Mouse (Mus musculus): ENCODE measurements around the gene Rln3. TPM values are rescaled to one million over a fixed set of nuclear protein-coding genes. Genes with fewer than 3 reads are reported as not detected.

The Rln3 gene
- polyA plus RNA-seq (2012; fragmentation: generic; extraction: Trizol), result not detected

DNA sequence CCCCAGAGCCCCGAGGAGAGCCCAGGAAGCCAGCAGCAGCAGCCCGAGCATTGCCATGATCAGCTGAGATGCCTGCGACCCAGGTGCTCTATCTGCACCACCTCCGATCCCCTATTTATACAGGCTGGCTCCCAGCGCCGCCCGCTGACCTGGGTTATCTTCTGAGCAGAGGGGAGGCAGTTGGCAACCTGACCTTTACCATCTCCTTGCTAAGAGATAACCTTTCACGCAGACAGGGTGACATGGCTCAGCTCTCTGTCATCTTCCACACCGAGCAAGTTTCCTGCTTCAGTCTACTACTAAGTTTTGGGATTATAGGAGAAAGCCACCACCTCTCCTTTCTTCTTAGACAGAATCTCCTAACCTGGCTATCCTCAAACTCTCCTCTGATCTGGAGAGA lies at the start of gene Rln3:
Rln3 (minus strand) TSS at position 101 of the 400 bp plus-strand sequence.
- no peaks in the 10 kb centered on the region for H3K79me2 ChIP-seq (ENCODE audit: control insufficient read depth, insufficient read depth)
- no peaks in the 10 kb centered on the region for H3K27me3 ChIP-seq (ENCODE audit: control insufficient read depth, insufficient read depth, insufficient read length)
- no peak within 1 kb of the TSS for H3ac ChIP-seq (ENCODE audit: control insufficient read depth, insufficient read length)
- no peak within 1 kb of the TSS for H3K4me3 ChIP-seq
- TF ChIP-seq MYOG (IDR thresholded peaks at IDR 0.05; ENCODE audit: control insufficient read depth in 1 of 3, insufficient read depth in 1 of 3, insufficient read length in 2 of 3, low read depth in 2 of 3) (no peak), USF1 (IDR thresholded peaks at IDR 0.05; ENCODE audit: low read depth) (no peak), SRF (IDR thresholded peaks at IDR 0.05; ENCODE audit: control insufficient read depth, insufficient read length, low read depth) (no peak), MYOD1 (IDR thresholded peaks at IDR 0.05; ENCODE audit: control insufficient read depth in 1 of 3, insufficient read length in 2 of 3, low read depth in 2 of 3) (no peak), CEBPB (IDR thresholded peaks at IDR 0.05; ENCODE audit: insufficient read depth, poor library complexity, severe bottlenecking) (no peak), MAX (IDR thresholded peaks at IDR 0.05; ENCODE audit: low read depth) (no peak), REST (IDR thresholded peaks at IDR 0.05; ENCODE audit: insufficient read depth, insufficient read length) (no peak), POLR2AphosphoS2 (IDR thresholded peaks at IDR 0.05; ENCODE audit: insufficient read length, low read depth) (no peak), TCF3 (IDR thresholded peaks at IDR 0.05; ENCODE audit: insufficient read length, low read depth) (no peak), TCF12 (IDR thresholded peaks at IDR 0.05; ENCODE audit: insufficient read depth, poor library complexity, severe bottlenecking) (no peak), E2F4 (IDR thresholded peaks at IDR 0.05; ENCODE audit: insufficient read depth) (no peak), POLR2A (IDR thresholded peaks at IDR 0.05; ENCODE audit: insufficient read length, low read depth) (no peak)
- H3K4me2 ChIP-seq (ENCODE audit: low read depth), result no peak within 1 kb of the TSS
- no peaks in the 10 kb centered on the region for H3K36me3 ChIP-seq (ENCODE audit: control insufficient read depth, insufficient read depth)

DNA sequence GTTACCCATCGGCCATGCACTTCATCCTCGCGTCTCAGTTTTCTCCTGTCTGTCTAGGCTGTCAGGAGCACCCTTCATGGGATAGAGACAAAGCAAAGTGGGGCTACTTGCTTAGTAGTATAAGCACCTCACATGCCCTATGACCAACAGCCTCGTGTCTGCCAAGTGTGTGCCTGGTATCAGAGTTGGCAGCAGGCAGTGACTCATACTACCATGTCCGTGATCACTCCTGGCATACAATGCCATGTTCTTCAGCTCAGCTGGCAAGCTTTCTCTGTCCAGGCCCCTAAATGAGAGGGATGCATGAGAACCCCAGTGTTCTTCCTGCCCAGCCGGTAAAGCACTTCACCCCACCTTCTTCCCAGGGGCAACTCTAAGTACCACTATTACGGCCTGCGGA lies 45.8 kb upstream of the Rln3 start:
- no peaks in the 10 kb centered on the region for H3K27me3 ChIP-seq (ENCODE audit: control insufficient read depth, insufficient read depth, insufficient read length)
- H3ac ChIP-seq (ENCODE audit: control insufficient read depth, insufficient read length), result no peak overlapping the region
- no peak overlapping the region for H3K4me2 ChIP-seq (ENCODE audit: low read depth)
- TF ChIP-seq MYOG (IDR thresholded peaks at IDR 0.05; ENCODE audit: control insufficient read depth in 1 of 3, insufficient read depth in 1 of 3, insufficient read length in 2 of 3, low read depth in 2 of 3) (no peak), MAX (IDR thresholded peaks at IDR 0.05; ENCODE audit: low read depth) (no peak), TCF12 (IDR thresholded peaks at IDR 0.05; ENCODE audit: insufficient read depth, poor library complexity, severe bottlenecking) (no peak), CEBPB (IDR thresholded peaks at IDR 0.05; ENCODE audit: insufficient read depth, poor library complexity, severe bottlenecking) (no peak), USF1 (IDR thresholded peaks at IDR 0.05; ENCODE audit: low read depth) (no peak), SRF (IDR thresholded peaks at IDR 0.05; ENCODE audit: control insufficient read depth, insufficient read length, low read depth) (no peak), MYOD1 (IDR thresholded peaks at IDR 0.05; ENCODE audit: control insufficient read depth in 1 of 3, insufficient read length in 2 of 3, low read depth in 2 of 3) (no peak), POLR2A (IDR thresholded peaks at IDR 0.05; ENCODE audit: insufficient read length, low read depth) (no peak), REST (IDR thresholded peaks at IDR 0.05; ENCODE audit: insufficient read depth, insufficient read length) (no peak), TCF3 (IDR thresholded peaks at IDR 0.05; ENCODE audit: insufficient read length, low read depth) (no peak), POLR2AphosphoS2 (IDR thresholded peaks at IDR 0.05; ENCODE audit: insufficient read length, low read depth) (no peak), E2F4 (IDR thresholded peaks at IDR 0.05; ENCODE audit: insufficient read depth) (no peak)
- peaks cover 9% of the 10 kb centered on the region for H3K36me3 ChIP-seq (ENCODE audit: control insufficient read depth, insufficient read depth)
- H3K4me3 ChIP-seq, result no peak overlapping the region
- no peaks in the 10 kb centered on the region for H3K79me2 ChIP-seq (ENCODE audit: control insufficient read depth, insufficient read depth)

DNA sequence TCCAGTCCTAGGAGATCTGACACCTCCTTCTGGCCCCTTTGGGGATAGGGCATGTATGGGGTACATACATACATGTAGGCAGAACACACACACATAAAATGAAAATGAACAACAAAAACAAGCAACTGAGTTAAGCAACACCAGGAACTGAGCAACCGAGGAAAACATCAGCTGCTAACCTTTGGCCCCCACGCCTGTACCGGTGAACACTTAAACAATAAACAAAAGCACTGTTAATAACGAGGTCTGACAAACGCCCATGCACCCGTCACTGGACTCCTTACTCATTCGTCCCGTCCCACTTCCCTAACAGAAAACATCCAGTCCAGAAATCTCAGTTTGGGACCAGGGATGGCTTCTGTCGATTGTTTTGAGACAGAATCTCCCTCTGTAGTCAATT lies 44.5 kb upstream of the Rln3 start:
- Histone ChIP-seq H3K4me3 (no peak overlapping the region), H3ac (ENCODE audit: control insufficient read depth, insufficient read length) (no peak overlapping the region), H3K4me2 (ENCODE audit: low read depth) (no peak overlapping the region), H3K27me3 (ENCODE audit: control insufficient read depth, insufficient read depth, insufficient read length) (no peaks in the 10 kb centered on the region), H3K36me3 (ENCODE audit: control insufficient read depth, insufficient read depth) (peaks cover 9% of the 10 kb centered on the region), H3K79me2 (ENCODE audit: control insufficient read depth, insufficient read depth) (no peaks in the 10 kb centered on the region)
- TF ChIP-seq MYOD1 (IDR thresholded peaks at IDR 0.05; ENCODE audit: control insufficient read depth in 1 of 3, insufficient read length in 2 of 3, low read depth in 2 of 3) (no peak), REST (IDR thresholded peaks at IDR 0.05; ENCODE audit: insufficient read depth, insufficient read length) (no peak), CEBPB (IDR thresholded peaks at IDR 0.05; ENCODE audit: insufficient read depth, poor library complexity, severe bottlenecking) (no peak), TCF12 (IDR thresholded peaks at IDR 0.05; ENCODE audit: insufficient read depth, poor library complexity, severe bottlenecking) (no peak), E2F4 (IDR thresholded peaks at IDR 0.05; ENCODE audit: insufficient read depth) (no peak), TCF3 (IDR thresholded peaks at IDR 0.05; ENCODE audit: insufficient read length, low read depth) (no peak), MAX (IDR thresholded peaks at IDR 0.05; ENCODE audit: low read depth) (no peak), USF1 (IDR thresholded peaks at IDR 0.05; ENCODE audit: low read depth) (no peak), POLR2AphosphoS2 (IDR thresholded peaks at IDR 0.05; ENCODE audit: insufficient read length, low read depth) (no peak), POLR2A (IDR thresholded peaks at IDR 0.05; ENCODE audit: insufficient read length, low read depth) (no peak), MYOG (IDR thresholded peaks at IDR 0.05; ENCODE audit: control insufficient read depth in 1 of 3, insufficient read depth in 1 of 3, insufficient read length in 2 of 3, low read depth in 2 of 3) (no peak), SRF (IDR thresholded peaks at IDR 0.05; ENCODE audit: control insufficient read depth, insufficient read length, low read depth) (no peak)

DNA sequence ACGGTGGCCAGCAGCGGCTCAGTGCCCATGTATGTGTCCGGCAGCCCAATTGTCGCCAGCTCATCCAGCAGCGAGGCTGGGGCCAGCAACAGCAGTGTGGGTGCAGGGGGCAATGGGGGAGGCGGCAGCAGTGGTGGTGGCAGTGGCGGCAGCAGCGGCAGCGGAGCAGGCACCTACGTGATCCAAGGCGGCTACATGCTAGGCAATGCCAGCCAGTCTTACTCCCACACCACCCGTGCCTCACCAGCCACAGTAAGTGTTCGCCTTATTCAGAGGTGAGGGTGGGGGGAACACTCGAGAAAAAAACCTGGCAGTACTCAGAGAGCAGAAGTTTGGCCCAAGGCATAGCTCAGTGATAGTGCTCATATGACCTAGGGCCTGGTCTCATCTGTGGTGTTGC lies 43.0 kb upstream of the Rln3 start:
- H3K36me3 ChIP-seq (ENCODE audit: control insufficient read depth, insufficient read depth), result peaks cover 9% of the 10 kb centered on the region

More for the DNA sequence above, 43.0 kb upstream of the Rln3 start:
- Histone ChIP-seq H3K4me3 (no peak overlapping the region), H3ac (ENCODE audit: control insufficient read depth, insufficient read length) (no peak overlapping the region), H3K27me3 (ENCODE audit: control insufficient read depth, insufficient read depth, insufficient read length) (no peaks in the 10 kb centered on the region), H3K79me2 (ENCODE audit: control insufficient read depth, insufficient read depth) (no peaks in the 10 kb centered on the region), H3K4me2 (ENCODE audit: low read depth) (no peak overlapping the region)
- TF ChIP-seq TCF12 (IDR thresholded peaks at IDR 0.05; ENCODE audit: insufficient read depth, poor library complexity, severe bottlenecking) (no peak), USF1 (IDR thresholded peaks at IDR 0.05; ENCODE audit: low read depth) (no peak), POLR2A (IDR thresholded peaks at IDR 0.05; ENCODE audit: insufficient read length, low read depth) (no peak), MYOG (IDR thresholded peaks at IDR 0.05; ENCODE audit: control insufficient read depth in 1 of 3, insufficient read depth in 1 of 3, insufficient read length in 2 of 3, low read depth in 2 of 3) (no peak), MAX (IDR thresholded peaks at IDR 0.05; ENCODE audit: low read depth) (no peak), E2F4 (IDR thresholded peaks at IDR 0.05; ENCODE audit: insufficient read depth) (no peak), MYOD1 (IDR thresholded peaks at IDR 0.05; ENCODE audit: control insufficient read depth in 1 of 3, insufficient read length in 2 of 3, low read depth in 2 of 3) (no peak)

Data from myocyte (in vitro differentiated cells).